17 mouse cellular contexts compared by ENCODE assay signal in the genomic region with DNA sequence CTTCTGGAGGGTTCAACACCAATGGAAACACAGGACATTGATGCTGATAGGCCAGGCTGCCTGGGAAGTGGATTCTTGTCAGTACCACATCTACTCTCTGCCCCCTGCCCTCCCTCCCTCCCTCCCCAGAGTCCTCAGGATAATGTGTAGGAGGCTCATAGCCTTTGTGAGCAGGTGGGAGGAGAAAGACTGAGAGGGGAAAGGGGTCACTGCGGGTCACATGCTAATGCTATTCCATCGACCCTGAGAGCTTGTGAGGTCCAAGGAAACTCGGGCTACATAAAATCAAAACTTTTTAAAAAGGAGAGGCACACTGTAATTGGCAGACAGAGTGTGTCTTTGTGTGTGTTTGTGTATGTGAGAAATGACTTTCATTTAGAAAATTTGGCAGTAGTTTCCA. TPM values are rescaled to one million over a fixed set of nuclear protein-coding genes. Genes with fewer than 3 reads are reported as not detected.
DNase-seq lines count a peak whose midpoint lies in the region; ATAC-seq and TF ChIP-seq lines count a peak whose summit lies in the region.
"Had no signal": no experiment of that assay in that cellular context is flagged by ENCODE, and none has a peak within 500 bp of the region (broad histone marks: within the 10 kb centered on the region; RNA-seq: fewer than 3 reads in every experiment).

No protein-coding gene starts in this region.

- no peak overlapping the region for H3K4me2 ChIP-seq in hindbrain, embryonic 12.5 days (replicated peaks)
- no peak overlapping the region for H3K4me2 ChIP-seq in hindbrain, embryonic 11.5 days (replicated peaks; ENCODE audit: low read depth, low read length)
- H3K4me2 ChIP-seq in midbrain, postnatal 0 days (ENCODE audit: low read depth, low read length, poor library complexity, severe bottlenecking) = no peak overlapping the region
- H3K4me2 ChIP-seq: forebrain, embryonic 12.5 days had no signal

- 18% methylated on average over 3 of the region's 3 CpGs for WGBS in hindbrain, embryonic 10.5 days
- WGBS in hindbrain, embryonic 12.5 days = 17% methylated on average over 3 of the region's 3 CpGs
- 13% methylated on average over 3 of the region's 3 CpGs for WGBS in hindbrain, embryonic 11.5 days
- WGBS in limb, embryonic 10.5 days = 35% methylated on average over 3 of the region's 3 CpGs
- 15% methylated on average over 3 of the region's 3 CpGs for WGBS in midbrain, postnatal 0 days

- peak; percentile 41 for DNase-seq in hindbrain, embryonic 10.5 days (ENCODE audit: low spot score)
- DNase-seq in hindbrain, embryonic 11.5 days (ENCODE audit: low spot score) = peak; percentile 20
- peak; percentile 26 for DNase-seq in limb, embryonic 10.5 days (ENCODE audit: low spot score)
- no peak for DNase-seq in midbrain, postnatal 0 days (ENCODE audit: low spot score)
- no peak for DNase-seq in cerebellum, adult 9-10 months
- DNase-seq in layer of hippocampus, adult 8-10 months (ENCODE audit: low spot score in 2 of 2) = no peak
- no peak for DNase-seq in left cerebral cortex, adult 8-10 months (ENCODE audit: low spot score in 2 of 2)
- DNase-seq: adrenal gland, adult 2 months; right cerebral cortex, adult 18-20 months had no signal

- H3K4me1 ChIP-seq in hindbrain, embryonic 10.5 days (replicated peaks) = peaks cover 41% of the 10 kb centered on the region
- H3K4me1 ChIP-seq in hindbrain, embryonic 12.5 days = peaks cover 18% of the 10 kb centered on the region
- H3K4me1 ChIP-seq in hindbrain, embryonic 11.5 days (replicated peaks; ENCODE audit: control insufficient read depth, insufficient read depth, low read length) = 0 out of 2 replicates have a peak, but pooled peaks cover 3% of the 10 kb centered on the region
- peaks cover 33% of the 10 kb centered on the region for H3K4me1 ChIP-seq in limb, embryonic 10.5 days
- H3K4me1 ChIP-seq in midbrain, postnatal 0 days (ENCODE audit: insufficient read depth, low read length) = peaks cover 14% of the 10 kb centered on the region

- no peaks in the 10 kb centered on the region for H3K36me3 ChIP-seq in hindbrain, embryonic 10.5 days
- H3K36me3 ChIP-seq in hindbrain, embryonic 12.5 days = no peaks in the 10 kb centered on the region
- no peaks in the 10 kb centered on the region for H3K36me3 ChIP-seq in hindbrain, embryonic 11.5 days (ENCODE audit: control insufficient read depth, insufficient read depth, low read length)
- H3K36me3 ChIP-seq in limb, embryonic 10.5 days = no peaks in the 10 kb centered on the region
- H3K36me3 ChIP-seq in midbrain, postnatal 0 days (ENCODE audit: insufficient read depth, low read length) = no peaks in the 10 kb centered on the region
- H3K36me3 ChIP-seq: forebrain, embryonic 12.5 days had no signal

- H3K9me3 ChIP-seq in hindbrain, embryonic 10.5 days = no peaks in the 10 kb centered on the region
- no peaks in the 10 kb centered on the region for H3K9me3 ChIP-seq in hindbrain, embryonic 12.5 days (replicated peaks)
- no peaks in the 10 kb centered on the region for H3K9me3 ChIP-seq in hindbrain, embryonic 11.5 days (ENCODE audit: control insufficient read depth, low read length)
- no peaks in the 10 kb centered on the region for H3K9me3 ChIP-seq in limb, embryonic 10.5 days (replicated peaks)
- H3K9me3 ChIP-seq in midbrain, postnatal 0 days (ENCODE audit: low read length) = no peaks in the 10 kb centered on the region
- H3K9me3 ChIP-seq: forebrain, embryonic 12.5 days had no signal

- ATAC-seq in hindbrain, embryonic 12.5 days (ENCODE audit: low FRiP score) = no peak
- ATAC-seq in hindbrain, embryonic 11.5 days (ENCODE audit: low FRiP score) = no peak
- no peak for ATAC-seq in midbrain, postnatal 0 days (ENCODE audit: low FRiP score)
- ATAC-seq: Patski had no signal

- no peak for TF ChIP-seq CTCF in midbrain, postnatal 0 days (IDR thresholded peaks at IDR 0.05)

- H3K27me3 ChIP-seq in hindbrain, embryonic 10.5 days (ENCODE audit: insufficient read depth, poor library complexity, severe bottlenecking) = no peaks in the 10 kb centered on the region
- no peaks in the 10 kb centered on the region for H3K27me3 ChIP-seq in hindbrain, embryonic 12.5 days
- H3K27me3 ChIP-seq in hindbrain, embryonic 11.5 days (ENCODE audit: control insufficient read depth, insufficient read depth, low read length) = no peaks in the 10 kb centered on the region
- H3K27me3 ChIP-seq in limb, embryonic 10.5 days (ENCODE audit: low read depth, poor library complexity, severe bottlenecking) = no peaks in the 10 kb centered on the region
- no peaks in the 10 kb centered on the region for H3K27me3 ChIP-seq in midbrain, postnatal 0 days (ENCODE audit: insufficient read depth, low read length)
- H3K27me3 ChIP-seq: forebrain, embryonic 12.5 days; Patski had no signal

- H3K9ac ChIP-seq in hindbrain, embryonic 12.5 days = no peak overlapping the region
- H3K9ac ChIP-seq in hindbrain, embryonic 11.5 days (ENCODE audit: low read depth, low read length) = no peak overlapping the region
- no peak overlapping the region for H3K9ac ChIP-seq in midbrain, postnatal 0 days (replicated peaks; ENCODE audit: low read length, poor library complexity, severe bottlenecking)
- H3K9ac ChIP-seq: forebrain, embryonic 12.5 days had no signal

- H3K27ac ChIP-seq in hindbrain, embryonic 10.5 days = peak overlapping the region; percentile 31
- H3K27ac ChIP-seq in hindbrain, embryonic 12.5 days = no peak overlapping the region
- no peak overlapping the region for H3K27ac ChIP-seq in hindbrain, embryonic 11.5 days (ENCODE audit: low read depth, low read length)
- H3K27ac ChIP-seq in limb, embryonic 10.5 days = no peak overlapping the region
- peak overlapping the region; percentile 78 for H3K27ac ChIP-seq in midbrain, postnatal 0 days (ENCODE audit: low read depth, low read length)
- H3K27ac ChIP-seq: forebrain, embryonic 12.5 days; macrophage had no signal

- H3K4me3 ChIP-seq in hindbrain, embryonic 10.5 days = no peak overlapping the region
- H3K4me3 ChIP-seq in hindbrain, embryonic 12.5 days = no peak overlapping the region
- H3K4me3 ChIP-seq in hindbrain, embryonic 11.5 days (ENCODE audit: low read depth, low read length) = no peak overlapping the region
- no peak overlapping the region for H3K4me3 ChIP-seq in limb, embryonic 10.5 days
- H3K4me3 ChIP-seq in midbrain, postnatal 0 days (ENCODE audit: low read depth, low read length) = no peak overlapping the region
- H3K4me3 ChIP-seq: forebrain, embryonic 12.5 days had no signal

RNA-seq across cellular contexts. Expression of gene D6Ertd527e, which starts 5.3 kb away (rescaled TPM):
- polyA plus RNA-seq in hindbrain, embryonic 10.5 days (2016; fragmentation: Nextera tagmentation; extraction: Ambion mirVana) = 0.07 and 0.25 TPM in 2 replicates
- polyA plus RNA-seq in hindbrain, embryonic 12.5 days (2016; fragmentation: Nextera tagmentation; extraction: Ambion mirVana) = 0.10 and 0.52 TPM in 2 replicates
- 0.08 TPM in 1 of 2 replicates, not detected in the other for polyA plus RNA-seq in hindbrain, embryonic 11.5 days (2014; fragmentation: Nextera tagmentation; extraction: Ambion mirVana)
- polyA plus RNA-seq in limb, embryonic 10.5 days (2016; fragmentation: Nextera tagmentation; extraction: Ambion mirVana) = 0.18 and 0.33 TPM in 2 replicates
- total RNA-seq in midbrain, postnatal 0 days (2014; rRNA removed) = 0.77 TPM in 1 of 2 replicates, not detected in the other
- polyA plus RNA-seq in midbrain, postnatal 0 days (2015; fragmentation: Nextera tagmentation; extraction: Ambion mirVana) = 0.12 and 0.41 TPM in 2 replicates
- total RNA-seq in layer of hippocampus, adult 8-10 months (2022) = not detected
- total RNA-seq in left cerebral cortex, adult 8-10 months (2022) = under 1 TPM in 1 of 4 experiments, not detected in 3; 0.41 TPM
- total RNA-seq: adrenal gland, adult 2 months; common myeloid progenitor, adult 5-6 weeks; heart, postnatal 4 days; layer of hippocampus, postnatal 25 days; liver, adult 2 months had no signal
- polyA plus RNA-seq: liver, adult 2 months; Patski had no signal

RNA-seq across cellular contexts. Expression of gene Gfpt1, which starts 56.6 kb away (rescaled TPM):
- polyA plus RNA-seq in hindbrain, embryonic 10.5 days (2016; fragmentation: Nextera tagmentation; extraction: Ambion mirVana) = 11.4 and 15.0 TPM in 2 replicates
- 25.5 and 25.7 TPM in 2 replicates for polyA plus RNA-seq in hindbrain, embryonic 12.5 days (2016; fragmentation: Nextera tagmentation; extraction: Ambion mirVana)
- polyA plus RNA-seq in hindbrain, embryonic 11.5 days (2014; fragmentation: Nextera tagmentation; extraction: Ambion mirVana) = 16.9 and 18.1 TPM in 2 replicates
- polyA plus RNA-seq in limb, embryonic 10.5 days (2016; fragmentation: Nextera tagmentation; extraction: Ambion mirVana) = 14.5 and 20.7 TPM in 2 replicates
- 43.7 and 62.3 TPM in 2 replicates for total RNA-seq in midbrain, postnatal 0 days (2014; rRNA removed)
- 19.3 and 21.4 TPM in 2 replicates for polyA plus RNA-seq in midbrain, postnatal 0 days (2015; fragmentation: Nextera tagmentation; extraction: Ambion mirVana)
- total RNA-seq in layer of hippocampus, adult 8-10 months (2022) = 10 to 100 TPM; 50.6 to 54.4 (median 51.7) TPM
- total RNA-seq in left cerebral cortex, adult 8-10 months (2022) = 10 to 100 TPM; 45.1 to 59.7 (median 50.4) TPM

Comparison
In these comparisons a context has a peak if more than half of its experiments do, and no peak if none do; other contexts are left out.
1. H3K27ac ChIP-seq: peak in hindbrain, embryonic 10.5 days (single experiment) and midbrain, postnatal 0 days (single experiment); none in hindbrain, embryonic 12.5 days (single experiment), hindbrain, embryonic 11.5 days (single experiment) and limb, embryonic 10.5 days (single experiment).
2. DNase-seq: peak in hindbrain, embryonic 10.5 days (single experiment), hindbrain, embryonic 11.5 days (single experiment) and limb, embryonic 10.5 days (single experiment); none in midbrain, postnatal 0 days (single experiment), cerebellum, adult 9-10 months (single experiment), layer of hippocampus, adult 8-10 months (0 of 2) and left cerebral cortex, adult 8-10 months (0 of 2).